Mouse (Mus musculus): ENCODE measurements around the gene Rgs19. TPM values are rescaled to one million over a fixed set of nuclear protein-coding genes. Genes with fewer than 3 reads are reported as not detected.

The Rgs19 gene
- polyA plus RNA-seq (2015; fragmentation: Nextera tagmentation; extraction: Ambion mirVana) = 30.9 and 45.3 TPM in 2 replicates

DNA sequence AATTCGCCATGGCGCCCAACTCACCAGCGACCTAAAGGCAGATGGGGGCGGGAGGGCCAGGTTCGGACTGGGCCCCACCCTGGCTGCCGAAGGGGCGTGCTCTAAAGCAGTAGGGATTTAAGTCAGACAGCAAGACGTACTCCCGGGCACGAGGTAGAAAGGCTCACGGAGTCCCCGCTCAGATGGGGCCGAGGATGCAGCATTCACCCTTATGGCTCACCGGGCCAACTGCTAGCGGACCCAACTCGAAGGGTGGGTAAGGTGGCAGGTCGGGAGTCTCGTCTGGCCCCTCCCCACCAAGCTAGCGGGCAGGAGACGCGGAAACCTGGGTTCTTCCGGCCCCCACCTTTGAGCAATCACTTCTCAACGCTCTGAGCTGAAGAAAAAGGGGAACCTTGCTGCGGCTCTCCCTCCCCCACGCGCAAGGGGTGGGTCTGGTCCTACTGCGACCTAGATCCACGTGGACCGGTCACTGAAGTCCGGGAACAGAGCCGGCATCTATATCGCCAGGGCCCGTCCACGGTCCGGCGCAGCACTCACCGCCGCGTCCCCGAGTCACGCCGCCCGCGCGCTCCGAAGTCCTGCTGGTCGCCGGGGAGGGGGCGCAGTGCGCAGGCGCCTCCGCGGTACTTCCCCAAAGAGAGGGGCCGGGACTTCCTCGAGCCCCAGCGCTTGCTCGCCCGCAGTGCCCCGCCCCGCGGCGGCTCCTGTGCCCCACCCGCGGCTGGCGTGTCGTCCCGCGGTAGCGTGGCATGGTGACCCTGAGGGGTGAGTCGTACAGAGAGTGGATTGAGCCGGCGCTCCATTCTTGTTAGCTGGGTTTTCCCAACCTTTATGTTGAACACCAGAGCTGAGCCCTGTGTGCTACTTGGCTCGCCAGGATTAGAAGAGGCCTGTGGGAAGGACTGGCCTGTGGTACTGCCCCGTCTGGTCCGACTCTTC lies at the start of gene Rgs19:
Gene Rgs19 (minus strand): TSS at position 639 of the 942 bp plus-strand sequence.
- peak within 1 kb of the TSS; percentile 93 for H3K4me2 ChIP-seq
- H3K4me3 ChIP-seq = peak within 1 kb of the TSS; percentile 66
- ATAC-seq (replicated peaks; ENCODE audit: insufficient number of reproducible peaks, insufficient read depth, low FRiP score, low read depth) = peak; percentile 85
- under 1% methylated on average over 75 of the region's 75 CpGs for WGBS
- H3K9me3 ChIP-seq (replicated peaks) = no peaks in the 10 kb centered on the region
- 0 out of 2 replicates have a peak, but pooled peaks cover 4% of the 10 kb centered on the region for H3K27me3 ChIP-seq
- H3K36me3 ChIP-seq = peaks cover 10% of the 10 kb centered on the region
- peak within 1 kb of the TSS; percentile 75 for H3K9ac ChIP-seq
- H3K27ac ChIP-seq = peak within 1 kb of the TSS; percentile 33
- peaks cover 15% of the 10 kb centered on the region for H3K4me1 ChIP-seq (replicated peaks)

DNA sequence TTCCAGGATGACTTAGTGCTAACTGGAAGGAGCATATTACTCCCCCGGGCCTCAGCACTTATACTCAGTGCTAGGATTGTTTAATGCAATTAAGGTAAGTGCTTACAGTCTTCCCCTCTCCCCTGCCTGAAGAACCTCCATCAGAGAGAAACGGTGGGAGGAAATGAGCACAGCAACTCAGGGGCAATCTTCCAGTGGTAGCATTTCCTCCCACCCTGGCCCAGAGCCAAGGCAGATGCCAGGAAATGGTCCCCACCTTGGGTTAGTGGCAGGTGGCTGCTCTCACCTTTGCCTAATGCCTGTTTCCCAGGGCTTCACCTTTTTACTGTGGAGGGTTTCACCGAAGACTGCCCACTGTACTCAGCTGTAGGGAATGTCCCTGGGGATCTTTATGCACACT lies 36.3 kb upstream of the Rgs19 start:
- Histone ChIP-seq H3K4me2 (no peak overlapping the region), H3K4me3 (no peak overlapping the region), H3K9me3 (replicated peaks) (no peaks in the 10 kb centered on the region), H3K36me3 (no peaks in the 10 kb centered on the region), H3K27ac (no peak overlapping the region), H3K4me1 (replicated peaks) (no peaks in the 10 kb centered on the region), H3K9ac (no peak overlapping the region), H3K27me3 (no peaks in the 10 kb centered on the region)
- WGBS = 48% methylated on average over 3 of the region's 3 CpGs
- no peak for ATAC-seq (replicated peaks; ENCODE audit: insufficient number of reproducible peaks, insufficient read depth, low FRiP score, low read depth)

DNA sequence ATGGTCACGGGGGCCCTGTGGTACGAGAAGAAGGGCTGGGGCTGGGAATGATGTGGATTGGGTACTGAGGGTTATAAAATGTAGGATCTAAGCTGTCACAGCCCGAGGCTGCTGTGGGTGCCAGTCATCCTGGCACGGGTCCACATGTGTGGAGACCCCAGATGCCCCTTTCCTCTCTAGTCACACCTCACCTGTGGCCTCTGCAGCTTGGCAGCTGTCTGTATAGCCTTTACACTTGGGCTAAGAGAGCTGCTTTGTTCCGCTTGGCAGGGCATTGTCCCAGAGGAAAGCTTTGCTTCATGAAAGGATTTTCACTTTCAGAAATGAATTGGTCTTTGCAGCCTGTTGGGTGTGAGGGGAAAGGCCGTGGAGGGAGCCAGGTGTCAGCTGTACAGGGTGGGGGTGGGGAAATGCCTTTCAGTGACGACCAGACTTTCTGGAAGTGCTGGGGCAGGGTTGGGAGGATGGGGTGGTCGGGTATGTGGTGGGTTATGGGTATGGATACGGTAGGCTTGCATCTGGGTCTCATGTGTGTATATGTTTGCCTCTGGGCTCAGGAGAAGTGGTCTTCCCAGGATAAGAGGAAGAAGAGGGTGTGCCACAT lies 34.0 kb upstream of the Rgs19 start:
- Histone ChIP-seq H3K27ac (no peak overlapping the region), H3K9ac (no peak overlapping the region), H3K36me3 (no peaks in the 10 kb centered on the region), H3K4me1 (replicated peaks) (no peaks in the 10 kb centered on the region), H3K4me2 (no peak overlapping the region), H3K4me3 (no peak overlapping the region), H3K9me3 (replicated peaks) (no peaks in the 10 kb centered on the region), H3K27me3 (no peaks in the 10 kb centered on the region)
- ATAC-seq (replicated peaks; ENCODE audit: insufficient number of reproducible peaks, insufficient read depth, low FRiP score, low read depth) = no peak
- WGBS = 48% methylated on average over 9 of the region's 9 CpGs

DNA sequence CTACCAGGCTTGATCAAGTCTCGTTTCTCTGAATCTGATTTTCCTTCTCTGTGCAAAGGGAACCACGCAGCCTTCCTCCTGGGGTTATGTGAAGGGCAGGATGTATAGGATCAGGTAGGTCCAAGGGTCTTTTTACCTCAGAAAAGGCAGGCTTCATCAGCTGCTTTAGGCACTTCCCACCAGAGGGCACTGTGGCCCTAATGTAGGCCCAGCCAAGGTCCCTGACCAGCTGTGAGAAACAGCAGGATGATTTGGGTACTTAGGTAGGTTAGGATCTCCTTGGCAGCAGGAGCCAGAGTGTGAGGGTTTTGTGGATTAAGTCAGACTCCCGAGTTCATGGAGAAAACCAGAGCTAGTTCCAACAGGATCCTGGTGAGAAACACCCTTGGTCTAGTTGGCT lies 28.4 kb upstream of the Rgs19 start:
- Histone ChIP-seq H3K4me1 (replicated peaks) (no peaks in the 10 kb centered on the region), H3K36me3 (no peaks in the 10 kb centered on the region), H3K4me2 (no peak overlapping the region), H3K9me3 (replicated peaks) (no peaks in the 10 kb centered on the region), H3K27ac (no peak overlapping the region), H3K9ac (no peak overlapping the region), H3K27me3 (no peaks in the 10 kb centered on the region), H3K4me3 (no peak overlapping the region)
- 15% methylated on average over 3 of the region's 3 CpGs for WGBS
- ATAC-seq (replicated peaks; ENCODE audit: insufficient number of reproducible peaks, insufficient read depth, low FRiP score, low read depth) = no peak

DNA sequence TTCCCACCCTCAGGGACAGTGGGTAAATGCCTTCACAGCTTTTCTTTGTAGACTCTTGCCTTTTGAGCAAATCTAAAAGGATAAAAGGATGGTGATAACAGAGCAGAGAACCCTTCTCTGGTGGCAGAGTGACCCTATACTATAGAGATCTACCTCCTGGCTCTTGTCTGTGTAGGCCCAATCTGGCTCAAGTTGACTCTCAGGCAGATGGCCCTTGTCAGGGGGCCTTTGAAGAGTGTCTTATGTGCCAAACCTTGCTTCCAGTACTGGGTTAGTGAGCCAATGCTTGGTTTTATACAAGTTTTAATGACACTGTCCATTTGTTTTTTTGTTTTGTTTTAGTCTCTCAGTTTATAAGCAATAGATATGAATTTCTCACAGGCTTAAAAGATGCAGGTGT lies 27.4 kb upstream of the Rgs19 start:
- Histone ChIP-seq H3K36me3 (no peaks in the 10 kb centered on the region), H3K4me2 (no peak overlapping the region), H3K27ac (no peak overlapping the region), H3K4me3 (no peak overlapping the region), H3K9ac (no peak overlapping the region), H3K27me3 (no peaks in the 10 kb centered on the region), H3K4me1 (replicated peaks) (no peaks in the 10 kb centered on the region), H3K9me3 (replicated peaks) (no peaks in the 10 kb centered on the region)
- ATAC-seq (replicated peaks; ENCODE audit: insufficient number of reproducible peaks, insufficient read depth, low FRiP score, low read depth) = no peak

DNA sequence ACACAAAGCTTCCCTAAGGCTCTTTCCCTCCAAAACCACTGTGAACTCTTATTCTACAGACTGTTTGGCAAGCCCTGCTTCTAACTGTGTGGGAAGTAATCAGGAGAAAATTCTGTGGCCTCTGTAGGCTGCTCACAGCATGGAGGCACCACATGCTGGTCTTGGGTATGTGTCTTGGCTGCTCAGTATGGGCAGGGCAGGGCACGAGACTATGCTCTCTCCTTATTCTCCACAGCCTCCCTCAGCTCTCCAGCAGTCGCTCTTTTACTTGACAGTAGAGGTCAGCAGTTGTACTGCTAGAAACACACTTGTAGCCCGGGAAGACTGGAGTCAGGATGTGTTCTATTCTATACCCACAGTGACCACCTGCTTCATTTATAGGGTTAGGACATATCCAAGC lies 26.3 kb upstream of the Rgs19 start:
- Histone ChIP-seq H3K4me1 (replicated peaks) (peaks cover 4% of the 10 kb centered on the region), H3K4me3 (no peak overlapping the region), H3K27ac (no peak overlapping the region), H3K4me2 (no peak overlapping the region), H3K9ac (no peak overlapping the region), H3K27me3 (no peaks in the 10 kb centered on the region), H3K36me3 (no peaks in the 10 kb centered on the region), H3K9me3 (replicated peaks) (no peaks in the 10 kb centered on the region)
- no peak for ATAC-seq (replicated peaks; ENCODE audit: insufficient number of reproducible peaks, insufficient read depth, low FRiP score, low read depth)
- 35% methylated on average over 3 of the region's 3 CpGs for WGBS

DNA sequence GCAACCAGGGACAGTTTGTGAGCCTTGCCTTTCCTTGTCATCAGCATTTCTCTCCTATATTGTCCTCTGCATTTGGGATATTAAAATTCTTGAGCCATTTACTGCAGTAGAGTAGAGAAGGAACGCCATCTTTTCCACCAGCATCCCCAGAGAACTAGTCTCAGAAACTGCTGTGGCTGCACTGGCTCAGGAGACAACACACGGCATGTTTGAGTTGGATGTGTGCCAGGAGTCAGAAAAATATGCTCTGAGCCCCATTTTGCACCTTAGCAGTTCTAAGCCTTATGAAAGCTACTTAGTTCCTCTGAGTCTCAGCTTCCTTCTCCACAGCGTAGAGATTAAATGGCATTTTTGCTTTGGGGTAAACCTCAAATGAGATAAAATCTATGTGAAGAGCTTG lies 23.2 kb upstream of the Rgs19 start:
- no peaks in the 10 kb centered on the region for H3K36me3 ChIP-seq
- H3K27ac ChIP-seq = no peak overlapping the region
- H3K27me3 ChIP-seq = no peaks in the 10 kb centered on the region
- H3K4me2 ChIP-seq = no peak overlapping the region
- H3K4me1 ChIP-seq (replicated peaks) = peaks cover 13% of the 10 kb centered on the region
- no peak overlapping the region for H3K9ac ChIP-seq
- no peaks in the 10 kb centered on the region for H3K9me3 ChIP-seq (replicated peaks)
- no peak for ATAC-seq (replicated peaks; ENCODE audit: insufficient number of reproducible peaks, insufficient read depth, low FRiP score, low read depth)
- no peak overlapping the region for H3K4me3 ChIP-seq
- WGBS = 38% methylated on average over 3 of the region's 3 CpGs

DNA sequence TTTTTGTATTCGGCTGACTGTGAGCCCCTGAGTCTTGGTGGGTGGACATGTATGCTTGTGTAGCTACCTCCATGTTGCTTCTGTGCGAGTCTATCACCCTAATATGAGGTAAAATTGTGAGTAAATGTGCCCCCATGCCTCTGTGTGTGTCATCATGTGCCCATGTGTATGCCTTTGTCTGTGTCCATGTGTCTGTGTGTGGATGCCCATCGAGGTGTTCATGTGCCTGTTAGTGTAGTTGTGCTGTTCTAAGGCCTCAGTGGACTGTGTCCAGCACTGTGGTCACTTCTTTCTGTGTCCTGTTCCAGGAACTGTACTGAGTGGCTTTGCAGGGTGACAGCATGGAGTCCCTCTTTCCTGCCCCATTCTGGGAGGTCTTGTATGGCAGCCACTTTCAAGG lies 21.6 kb upstream of the Rgs19 start:
- Histone ChIP-seq H3K4me1 (replicated peaks) (peaks cover 13% of the 10 kb centered on the region), H3K36me3 (no peaks in the 10 kb centered on the region), H3K27me3 (no peaks in the 10 kb centered on the region), H3K27ac (peak overlapping the region; percentile 36; the same call in 1 of the 2 replicates), H3K9ac (peak overlapping the region; percentile 28; the same call in 1 of the 2 replicates), H3K9me3 (replicated peaks) (no peaks in the 10 kb centered on the region), H3K4me2 (peak overlapping the region; percentile 57), H3K4me3 (peak overlapping the region; percentile 38)
- WGBS = 62% methylated on average over 3 of the region's 3 CpGs
- no peak for ATAC-seq (replicated peaks; ENCODE audit: insufficient number of reproducible peaks, insufficient read depth, low FRiP score, low read depth)

DNA sequence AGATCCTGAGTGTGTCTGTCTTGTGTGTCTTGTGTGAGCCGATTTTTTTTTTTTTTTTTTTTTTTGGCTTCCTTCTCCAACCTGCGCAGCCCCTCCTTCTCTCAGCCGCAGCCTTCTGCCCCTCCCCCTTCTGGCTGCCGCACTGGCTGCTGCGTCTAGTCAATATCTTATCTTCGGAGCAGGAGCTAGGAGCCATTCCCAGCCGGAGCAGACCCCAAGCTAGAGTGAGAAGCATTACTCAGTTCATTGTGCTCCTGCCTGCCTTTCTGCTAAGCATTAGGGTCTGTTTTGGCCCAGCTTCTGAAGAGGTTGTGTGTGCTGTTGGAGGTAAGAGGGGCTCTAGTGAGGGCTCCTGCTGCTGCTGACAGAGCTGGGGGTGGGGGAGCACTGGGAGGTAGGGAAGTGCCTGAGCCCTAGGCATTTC lies 21.1 kb upstream of the Rgs19 start, which contains the start of gene Oprl1:
Gene Oprl1 (plus strand): TSS at position 114 of the 424 bp plus-strand sequence.
- peak within 1 kb of the TSS; percentile 28; the same call in 1 of the 2 replicates for H3K9ac ChIP-seq
- ATAC-seq (replicated peaks; ENCODE audit: insufficient number of reproducible peaks, insufficient read depth, low FRiP score, low read depth) = peak; percentile 53; the same call in 1 of the 2 replicates

DNA sequence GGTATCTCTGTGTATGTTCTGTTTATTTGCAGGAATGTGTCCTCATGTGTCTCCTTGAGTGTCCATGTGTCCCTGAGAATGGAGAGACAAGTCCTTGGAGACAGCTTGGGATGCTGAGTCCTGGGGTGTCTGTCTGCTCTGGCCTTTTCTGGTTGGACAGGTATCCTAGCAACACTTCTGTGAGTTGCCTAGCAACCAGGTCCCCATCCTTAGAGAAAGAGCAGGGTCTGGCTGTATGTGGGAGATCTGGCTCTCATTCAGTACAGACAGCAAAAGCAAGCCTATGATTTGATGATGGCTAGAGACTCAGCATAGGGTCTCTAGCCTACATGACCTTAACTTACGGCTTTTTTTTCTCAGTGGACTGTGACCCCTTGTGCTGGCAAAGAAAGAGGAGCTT lies 20.0 kb upstream of the Rgs19 start:
- Histone ChIP-seq H3K36me3 (no peaks in the 10 kb centered on the region), H3K9me3 (replicated peaks) (no peaks in the 10 kb centered on the region), H3K4me1 (replicated peaks) (peaks cover 13% of the 10 kb centered on the region), H3K4me3 (no peak overlapping the region), H3K27me3 (no peaks in the 10 kb centered on the region), H3K27ac (no peak overlapping the region), H3K9ac (no peak overlapping the region), H3K4me2 (no peak overlapping the region)
- ATAC-seq (replicated peaks; ENCODE audit: insufficient number of reproducible peaks, insufficient read depth, low FRiP score, low read depth) = no peak
- WGBS = 79% methylated on average over 1 of the region's 1 CpGs

More for the DNA sequence above, 21.1 kb upstream of the Rgs19 start, which contains the start of gene Oprl1:
- H3K4me1 ChIP-seq (replicated peaks) = peaks cover 13% of the 10 kb centered on the region
- no peaks in the 10 kb centered on the region for H3K9me3 ChIP-seq (replicated peaks)
- 1% methylated on average over 7 of the region's 7 CpGs for WGBS
- peak within 1 kb of the TSS; percentile 57 for H3K4me2 ChIP-seq
- no peaks in the 10 kb centered on the region for H3K27me3 ChIP-seq
- H3K27ac ChIP-seq = peak within 1 kb of the TSS; percentile 36; the same call in 1 of the 2 replicates
- H3K36me3 ChIP-seq = no peaks in the 10 kb centered on the region
- peak within 1 kb of the TSS; percentile 38 for H3K4me3 ChIP-seq

DNA sequence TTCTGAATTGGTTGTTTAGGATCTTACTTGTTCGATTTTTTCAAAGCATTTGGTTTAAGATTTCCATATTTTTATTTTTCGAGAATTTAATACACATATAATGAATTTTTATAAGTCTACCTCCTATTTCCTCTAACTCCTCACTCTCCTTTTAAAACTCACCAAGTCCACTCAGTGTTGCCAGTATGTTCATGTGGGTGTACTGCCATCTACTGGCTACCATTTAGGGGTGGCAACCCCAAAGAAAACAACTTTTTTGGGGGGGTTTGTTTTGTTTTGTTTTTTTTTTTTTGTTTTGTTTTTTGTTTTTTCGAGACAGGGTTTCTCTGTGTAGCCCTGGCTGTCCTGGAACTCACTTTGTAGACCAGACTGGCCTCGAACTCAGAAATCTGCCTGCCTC lies 12.9 kb upstream of the Rgs19 start:
- H3K27ac ChIP-seq = no peak overlapping the region
- H3K4me1 ChIP-seq (replicated peaks) = no peaks in the 10 kb centered on the region
- no peaks in the 10 kb centered on the region for H3K9me3 ChIP-seq (replicated peaks)
- no peaks in the 10 kb centered on the region for H3K36me3 ChIP-seq
- no peak overlapping the region for H3K4me3 ChIP-seq
- no peak overlapping the region for H3K9ac ChIP-seq
- no peak for ATAC-seq (replicated peaks; ENCODE audit: insufficient number of reproducible peaks, insufficient read depth, low FRiP score, low read depth)
- 29% methylated on average over 4 of the region's 4 CpGs for WGBS
- no peaks in the 10 kb centered on the region for H3K27me3 ChIP-seq
- H3K4me2 ChIP-seq = no peak overlapping the region

Data from heart, embryonic 15.5 days (tissue).